ENCODE assay signal across 13 mouse cellular contexts in genomic region chr19:31424319-31424718, GRCm38 (mm10).
"Had no signal": no experiment of that assay in that cellular context is flagged by ENCODE, and none has a peak within 500 bp of the region (broad histone marks: within the 10 kb centered on the region; RNA-seq: fewer than 3 reads in every experiment).

No protein-coding gene starts in this region.

- H3K36me3 ChIP-seq: intestine, embryonic 15.5 days; limb, embryonic 10.5 days; liver, embryonic 13.5 days; midbrain, embryonic 13.5 days; neural tube, embryonic 13.5 days; stomach, embryonic 15.5 days had no signal

- DNase-seq: kidney, adult 8-10 months; liver, embryonic 13.5 days; liver, postnatal 0 days; right cerebral cortex, postnatal 4 days; spleen, adult 18-20 months; thymus, adult 2 months; thymus, postnatal 25 days had no signal

- H3K4me2 ChIP-seq: intestine, embryonic 15.5 days; liver, embryonic 13.5 days; stomach, embryonic 15.5 days had no signal

- H3K4me1 ChIP-seq: intestine, embryonic 15.5 days; limb, embryonic 10.5 days; liver, embryonic 13.5 days; stomach, embryonic 15.5 days had no signal

- H3K9me3 ChIP-seq: intestine, embryonic 15.5 days; limb, embryonic 10.5 days; liver, embryonic 13.5 days; midbrain, embryonic 13.5 days; neural tube, embryonic 13.5 days; stomach, embryonic 15.5 days had no signal

- ATAC-seq: intestine, embryonic 15.5 days; liver, postnatal 0 days had no signal

- H3K27ac ChIP-seq: intestine, embryonic 15.5 days; left cerebral cortex, adult 2 months; limb, embryonic 10.5 days; liver, embryonic 13.5 days; midbrain, embryonic 13.5 days; stomach, embryonic 15.5 days had no signal

- H3K27me3 ChIP-seq: intestine, embryonic 15.5 days; liver, embryonic 13.5 days; midbrain, embryonic 13.5 days; neural tube, embryonic 13.5 days; stomach, embryonic 15.5 days had no signal

- H3K4me3 ChIP-seq: intestine, embryonic 15.5 days; left cerebral cortex, adult 2 months; limb, embryonic 10.5 days; liver, embryonic 13.5 days; midbrain, embryonic 13.5 days; neural tube, embryonic 13.5 days; stomach, embryonic 15.5 days had no signal

- H3K9ac ChIP-seq: intestine, embryonic 15.5 days; liver, embryonic 13.5 days; liver, postnatal 0 days; midbrain, embryonic 13.5 days; stomach, embryonic 15.5 days had no signal
